Mouse (Mus musculus): ENCODE data around the gene Gdf11. TPM values are rescaled to one million over a fixed set of nuclear protein-coding genes. Genes with fewer than 3 reads are reported as not detected.

Gene Gdf11
- total RNA-seq, 2 experiments from 2014 or later = 12.6 to 14.7 TPM

- intact Hi-C loops (cut with DNase I) = no loop called here
Measured at GRCm38 (mm10) chr10:128920736-128921161, 29.2 kb upstream of the Gdf11 start.

GRCm38 (mm10) chr10:128919966-128920365 lies 28.4 kb upstream of the Gdf11 start:
- no peak for DNase-seq (ENCODE audit: low spot score in 2 of 2)
- intact Hi-C loops (cut with DNase I) = no loop called here

More at GRCm38 (mm10) chr10:128920736-128921161, 29.2 kb upstream of the Gdf11 start:
- no peak for DNase-seq (ENCODE audit: low spot score in 2 of 2)

- no peak for DNase-seq (ENCODE audit: low spot score in 2 of 2)
- intact Hi-C loops (cut with DNase I) = no loop called here
Measured at GRCm38 (mm10) chr10:128919203-128919631, 27.7 kb upstream of the Gdf11 start.

- intact Hi-C loops (cut with DNase I) = no loop called here
- peak in 1 of 2 experiments; percentile 33 for DNase-seq (ENCODE audit: low spot score in 2 of 2)
Measured at GRCm38 (mm10) chr10:128918246-128918645, 26.7 kb upstream of the Gdf11 start.

GRCm38 (mm10) chr10:128917400-128917799 lies 25.9 kb upstream of the Gdf11 start:
- intact Hi-C loops (cut with DNase I) = no loop called here
- DNase-seq (ENCODE audit: low spot score in 2 of 2) = no peak

- DNase-seq (ENCODE audit: low spot score in 2 of 2) = no peak
- intact Hi-C loops (cut with DNase I) = no loop called here
Measured at GRCm38 (mm10) chr10:128916665-128917064, 25.1 kb upstream of the Gdf11 start.

GRCm38 (mm10) chr10:128915550-128915949 lies 24.0 kb upstream of the Gdf11 start:
- intact Hi-C loops (cut with DNase I) = no loop called here
- DNase-seq (ENCODE audit: low spot score in 2 of 2) = no peak

- intact Hi-C loops (cut with DNase I) = no loop called here
- no peak for DNase-seq (ENCODE audit: low spot score in 2 of 2)
Measured at GRCm38 (mm10) chr10:128913696-128914095, 22.2 kb upstream of the Gdf11 start.

GRCm38 (mm10) chr10:128913219-128913618 lies 21.7 kb upstream of the Gdf11 start:
- peak; percentile 84 to 85 for DNase-seq (ENCODE audit: low spot score in 2 of 2)
- intact Hi-C loops (cut with DNase I) = no loop called here

GRCm38 (mm10) chr10:128912791-128913190 lies 21.3 kb upstream of the Gdf11 start:
- DNase-seq (ENCODE audit: low spot score in 2 of 2) = no peak
- intact Hi-C loops (cut with DNase I) = no loop called here

GRCm38 (mm10) chr10:128912268-128912667 lies 20.8 kb upstream of the Gdf11 start:
- intact Hi-C loops (cut with DNase I) = no loop called here
- DNase-seq (ENCODE audit: low spot score in 2 of 2) = no peak

- intact Hi-C loops (cut with DNase I) = no loop called here
- no peak for DNase-seq (ENCODE audit: low spot score in 2 of 2)
Measured at GRCm38 (mm10) chr10:128911430-128911829, 19.9 kb upstream of the Gdf11 start.

GRCm38 (mm10) chr10:128910066-128910841 lies 18.7 kb upstream of the Gdf11 start:
- intact Hi-C loops (cut with DNase I) = no loop called here
- no peak for DNase-seq (ENCODE audit: low spot score in 2 of 2)

- DNase-seq (ENCODE audit: low spot score in 2 of 2) = peak; percentile 55 to 68
- intact Hi-C loops (cut with DNase I) = no loop called here
Measured at GRCm38 (mm10) chr10:128909567-128910028, 18.1 kb upstream of the Gdf11 start.

- intact Hi-C loops (cut with DNase I) = no loop called here
Measured at GRCm38 (mm10) chr10:128908778-128909448, 17.4 kb upstream of the Gdf11 start.

GRCm38 (mm10) chr10:128904812-128905211 lies 13.3 kb upstream of the Gdf11 start:
- no peak for DNase-seq (ENCODE audit: low spot score in 2 of 2)
- intact Hi-C loops (cut with DNase I) = no loop called here

More at GRCm38 (mm10) chr10:128908778-128909448, 17.4 kb upstream of the Gdf11 start:
- no peak for DNase-seq (ENCODE audit: low spot score in 2 of 2)

- intact Hi-C loops (cut with DNase I) = no loop called here
Measured at GRCm38 (mm10) chr10:128902409-128902988, 11.0 kb upstream of the Gdf11 start.

GRCm38 (mm10) chr10:128901409-128901808 lies 9.9 kb upstream of the Gdf11 start:
- no peak for DNase-seq (ENCODE audit: low spot score in 2 of 2)
- intact Hi-C loops (cut with DNase I) = no loop called here

More at GRCm38 (mm10) chr10:128902409-128902988, 11.0 kb upstream of the Gdf11 start:
- DNase-seq (ENCODE audit: low spot score in 2 of 2) = no peak

- intact Hi-C loops (cut with DNase I) = no loop called here
- no peak for DNase-seq (ENCODE audit: low spot score in 2 of 2)
Measured at GRCm38 (mm10) chr10:128900698-128901097, 9.2 kb upstream of the Gdf11 start, which contains the start of gene Cd63. TSS of gene Cd63 (plus strand) at chr10:128900989.
